Mouse (Mus musculus) midbrain, postnatal 0 days (tissue): Measurements from ENCODE around the gene Vcp. TPM values are rescaled to one million over a fixed set of nuclear protein-coding genes. Genes with fewer than 3 reads are reported as not detected.
A peak's percentile ranks its signal among the peaks of the same experiment; 100 is the strongest.

Experiments
- ATAC-seq: fragments of 200-750 bp; cut with Nextera tagmentation; 2 replicates; pipeline ENCODE4 v1.8.0; 2017; ENCODE audit warnings: moderate number of reproducible peaks, mild to moderate bottlenecking, moderate TSS enrichment, moderate library complexity; ENCODE audit not compliant: low FRiP score
- DNase-seq: peaks from one replicate; pipeline ENCODE4 v3.0.0-alpha.2; 2015; ENCODE audit warnings: low spot score
- H3K27ac ChIP-seq: fragments of 300-500 bp; sonication (generic); 2 replicates; pipeline ENCODE4 v1.5.1; 2014; ENCODE audit warnings: low read depth, mild to moderate bottlenecking, low read length, mixed read lengths
- H3K27me3 ChIP-seq: fragments of 300-500 bp; sonication (generic); 2 replicates; pipeline ENCODE4 v1.6.1; 2014; ENCODE audit warnings: low read length, control low read depth, mixed read lengths; ENCODE audit not compliant: insufficient read depth
- H3K36me3 ChIP-seq: fragments of 300-500 bp; sonication (generic); 2 replicates; pipeline ENCODE4 v1.6.1; 2014; ENCODE audit warnings: low read length, control low read depth, mixed read lengths; ENCODE audit not compliant: insufficient read depth
- H3K4me1 ChIP-seq: fragments of 300-500 bp; sonication (generic); 2 replicates; pipeline ENCODE4 v1.6.1; 2014; ENCODE audit warnings: mild to moderate bottlenecking, control low read depth, antibody characterized with exemption, low read length, mixed read lengths; ENCODE audit not compliant: insufficient read depth
- H3K4me2 ChIP-seq: fragments of 300-500 bp; sonication (generic); 2 replicates; pipeline ENCODE4 v1.6.1; 2014; ENCODE audit warnings: low read depth, mild to moderate bottlenecking, low read length, mixed read lengths; ENCODE audit not compliant: poor library complexity, severe bottlenecking
- H3K4me3 ChIP-seq: fragments of 300-500 bp; sonication (generic); 2 replicates; pipeline ENCODE4 v1.5.1; 2014; ENCODE audit warnings: low read depth, mild to moderate bottlenecking, low read length, moderate library complexity
- H3K9ac ChIP-seq: fragments of 300-500 bp; sonication (generic); replicated peaks from 2 replicates; pipeline ENCODE4 v1.6.1; 2014; ENCODE audit warnings: mild to moderate bottlenecking, low read length, moderate library complexity, mixed read lengths; ENCODE audit not compliant: poor library complexity, severe bottlenecking
- H3K9me3 ChIP-seq: fragments of 300-500 bp; sonication (generic); 2 replicates; pipeline ENCODE4 v1.6.1; 2016; ENCODE audit warnings: low read length, control low read depth
- CTCF ChIP-seq: IDR thresholded peaks from 2 replicates; pipeline ENCODE4 v1.5.1; 2016; ENCODE audit warnings: antibody characterized with exemption, mild to moderate bottlenecking
- WGBS: fragments of 180-500 bp; shearing (Covaris S2); extraction: QIAGEN DNeasy Blood & Tissue Kit; methylation state at CpG from one replicate; pipeline ENCODE4 v1.1.7; 2014; 5-methylcytosine and 5-hydroxymethylcytosine counted together
- polyA plus RNA-seq: library from polyadenylated mRNA; unstranded; fragments of >200 nt; fragmentation: Nextera tagmentation; extraction: Ambion mirVana; gene quantifications from 2 replicates; pipeline ENCODE4 v1.2.1, GENCODE M21; 2015
- total RNA-seq: library from RNA; depleted of rRNA; stranded (reverse); fragments of >200 nt; gene quantifications from 2 replicates; pipeline ENCODE4 v1.2.3, GENCODE M21; 2014

The Vcp gene
- total and polyA plus RNA-seq, 2 experiments from 2014 or later: 192 to 464 TPM

DNA sequence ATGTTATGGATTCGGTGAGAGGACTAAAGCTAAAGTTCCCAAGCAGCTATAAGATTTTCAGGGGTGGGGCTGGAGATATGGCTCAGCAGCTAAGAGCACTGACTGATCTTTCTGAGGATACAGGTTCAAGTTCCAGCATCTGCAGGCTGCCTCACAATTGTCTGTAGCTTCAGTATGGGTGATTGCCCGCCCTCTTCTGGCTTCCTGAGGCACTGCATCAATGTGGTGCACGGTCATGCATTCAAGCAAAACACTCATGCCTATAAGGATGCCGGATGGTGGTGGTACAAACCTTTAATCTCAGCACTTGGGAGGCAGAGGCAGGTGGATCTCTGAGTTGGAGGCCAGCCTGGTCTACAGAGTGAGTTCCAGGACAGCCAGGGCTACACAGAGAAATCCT is 38.7 kb downstream of the Vcp start:
- Histone ChIP-seq H3K27me3 (no peaks in the 10 kb centered on the region), H3K9ac (no peak overlapping the region), H3K4me2 (no peak overlapping the region), H3K9me3 (no peaks in the 10 kb centered on the region), H3K4me3 (no peak overlapping the region), H3K36me3 (peaks cover 22% of the 10 kb centered on the region), H3K4me1 (no peaks in the 10 kb centered on the region), H3K27ac (no peak overlapping the region)
- DNase-seq (peak; percentile 66), ATAC-seq (no peak)
- TF ChIP-seq CTCF: peak; percentile 79
- 34% methylated on average over 4 of the region's 4 CpGs for WGBS

DNA sequence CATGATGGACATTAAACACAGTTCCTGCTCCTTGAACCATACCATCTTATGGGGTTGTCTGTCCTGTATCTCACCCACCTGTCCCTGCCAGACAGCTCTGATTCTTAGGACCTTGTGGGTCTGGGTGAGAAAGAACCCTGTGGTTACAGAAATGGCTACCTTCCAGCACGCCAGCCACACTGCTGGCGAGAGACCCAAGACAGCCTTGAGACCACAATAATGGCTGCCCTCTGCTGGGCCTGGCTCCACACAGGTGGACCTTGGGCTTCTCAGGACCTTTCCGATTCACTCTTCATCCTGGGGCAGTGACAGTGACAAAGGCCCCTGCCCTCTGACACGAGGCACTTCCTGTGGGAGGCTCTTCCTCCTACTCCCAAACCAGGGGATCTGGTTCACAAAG is 40.9 kb downstream of the Vcp start:
- H3K4me1 ChIP-seq: 0 out of 2 replicates have a peak, but pooled peaks cover 2% of the 10 kb centered on the region
- no peak for TF ChIP-seq CTCF
- DNase-seq: no peak
- 68% methylated on average over 4 of the region's 4 CpGs for WGBS
- no peaks in the 10 kb centered on the region for H3K27me3 ChIP-seq
- H3K27ac ChIP-seq: no peak overlapping the region
- no peak for ATAC-seq
- H3K4me2 ChIP-seq: no peak overlapping the region
- H3K9ac ChIP-seq: no peak overlapping the region
- no peak overlapping the region for H3K4me3 ChIP-seq
- no peaks in the 10 kb centered on the region for H3K9me3 ChIP-seq
- H3K36me3 ChIP-seq: peaks cover 31% of the 10 kb centered on the region

- no peak for TF ChIP-seq CTCF
- whole genome bisulfite sequencing: 64% methylated on average over 8 of the region's 8 CpGs
- Histone ChIP-seq H3K4me2 (no peak overlapping the region), H3K9ac (no peak overlapping the region), H3K4me3 (no peak overlapping the region), H3K27ac (no peak overlapping the region), H3K36me3 (peaks cover 31% of the 10 kb centered on the region), H3K27me3 (no peaks in the 10 kb centered on the region), H3K4me1 (peaks cover 4% of the 10 kb centered on the region; the same call in 1 of the 2 replicates), H3K9me3 (no peaks in the 10 kb centered on the region)
- no peak for DNase-seq
- ATAC-seq: no peak
These were observed 41.4 kb downstream of the Vcp start for GRCm38 (mm10) chr4:42958942-42959341.

DNA sequence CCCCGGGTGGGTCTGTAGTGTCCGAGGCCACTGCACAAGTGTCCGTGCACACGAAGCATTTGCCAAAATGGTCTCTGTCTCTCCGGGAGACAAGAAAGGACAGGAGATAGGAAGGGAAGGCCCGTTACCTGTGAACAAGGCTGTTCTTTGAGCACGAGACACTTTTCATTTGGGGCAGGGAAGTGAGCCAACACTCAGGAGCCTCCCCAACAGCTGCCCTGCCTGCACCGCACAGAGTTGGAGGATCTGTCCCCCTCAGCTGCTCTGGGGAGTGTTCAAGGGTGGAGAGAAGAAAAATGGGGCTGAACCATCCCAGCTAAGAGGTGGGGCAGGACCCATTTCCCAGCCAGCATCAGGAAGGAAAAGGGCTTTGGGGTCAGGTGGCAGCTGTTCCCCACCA is 42.3 kb downstream of the Vcp start:
- no peak for TF ChIP-seq CTCF
- no peaks in the 10 kb centered on the region for H3K9me3 ChIP-seq
- no peak overlapping the region for H3K4me3 ChIP-seq
- H3K27ac ChIP-seq: no peak overlapping the region
- H3K9ac ChIP-seq: no peak overlapping the region
- DNase-seq (no peak), ATAC-seq (no peak)
- peaks cover 13% of the 10 kb centered on the region for H3K4me1 ChIP-seq
- H3K4me2 ChIP-seq: no peak overlapping the region
- 93% methylated on average over 8 of the region's 8 CpGs for WGBS
- H3K36me3 ChIP-seq: peaks cover 31% of the 10 kb centered on the region
- H3K27me3 ChIP-seq: no peaks in the 10 kb centered on the region

- Histone ChIP-seq H3K27ac (no peak overlapping the region), H3K4me2 (no peak overlapping the region), H3K9ac (no peak overlapping the region), H3K9me3 (no peaks in the 10 kb centered on the region), H3K27me3 (no peaks in the 10 kb centered on the region), H3K4me1 (peaks cover 19% of the 10 kb centered on the region), H3K36me3 (peaks cover 31% of the 10 kb centered on the region), H3K4me3 (no peak overlapping the region)
- ATAC-seq (no peak), DNase-seq (no peak)
- 61% methylated on average over 11 of the region's 11 CpGs for WGBS
- TF ChIP-seq CTCF: no peak
These were observed 43.0 kb downstream of the Vcp start for GRCm38 (mm10) chr4:42957306-42957705.

- H3K36me3 ChIP-seq: peaks cover 31% of the 10 kb centered on the region
- peaks cover 23% of the 10 kb centered on the region for H3K4me1 ChIP-seq
- no peak overlapping the region for H3K27ac ChIP-seq
- no peak overlapping the region for H3K4me2 ChIP-seq
- H3K27me3 ChIP-seq: no peaks in the 10 kb centered on the region
- DNase-seq: no peak
- H3K9ac ChIP-seq: no peak overlapping the region
- no peaks in the 10 kb centered on the region for H3K9me3 ChIP-seq
- no peak overlapping the region for H3K4me3 ChIP-seq
- no peak for ATAC-seq
- TF ChIP-seq CTCF: no peak
- 95% methylated on average over 17 of the region's 17 CpGs for WGBS
These were observed 43.7 kb downstream of the Vcp start for GRCm38 (mm10) chr4:42956581-42956980.
